Mouse (Mus musculus) pancreas, adult 10 weeks (tissue): Measurements from ENCODE around the gene Gm36245. TPM values are rescaled to one million over a fixed set of nuclear protein-coding genes. Genes with fewer than 3 reads are reported as not detected.

Source experiments
- polyA plus RNA-seq: library from polyadenylated mRNA; stranded (reverse); fragments of 350-450 nt; fragmentation: Illumina TruSeq; extraction: RNeasy Lipid Tissue Mini Kit (QIAGEN cat#74804); gene quantifications from one replicate; pipeline ENCODE4 v1.2.3, GENCODE M21; 2015; ENCODE audit warnings: low read depth, low replicate concordance; ENCODE audit not compliant: insufficient read depth

The Gm36245 gene
- not detected for polyA plus RNA-seq

DNA sequence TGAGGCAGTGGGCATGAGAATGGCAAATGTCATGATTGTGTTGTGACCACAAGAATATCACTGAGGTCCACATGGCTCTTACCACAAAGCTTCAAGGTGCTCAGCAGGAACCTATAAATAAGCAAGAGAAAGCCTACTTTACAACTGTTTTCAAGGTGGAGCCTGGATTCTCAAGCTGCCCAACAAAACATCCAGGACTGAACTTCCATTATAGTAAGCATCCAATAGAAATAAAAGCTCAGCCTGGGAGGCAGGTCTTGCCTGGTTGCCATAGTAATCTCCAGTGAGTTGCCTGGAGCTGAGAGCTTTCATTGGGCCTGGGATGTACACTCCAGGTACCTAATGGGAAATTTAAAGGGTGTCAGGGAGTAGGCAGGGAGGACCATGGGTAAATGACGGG lies at the start of gene Gm36245:
Gm36245 (plus strand) TSS at position 301 of the 400 bp plus-strand sequence.

DNA sequence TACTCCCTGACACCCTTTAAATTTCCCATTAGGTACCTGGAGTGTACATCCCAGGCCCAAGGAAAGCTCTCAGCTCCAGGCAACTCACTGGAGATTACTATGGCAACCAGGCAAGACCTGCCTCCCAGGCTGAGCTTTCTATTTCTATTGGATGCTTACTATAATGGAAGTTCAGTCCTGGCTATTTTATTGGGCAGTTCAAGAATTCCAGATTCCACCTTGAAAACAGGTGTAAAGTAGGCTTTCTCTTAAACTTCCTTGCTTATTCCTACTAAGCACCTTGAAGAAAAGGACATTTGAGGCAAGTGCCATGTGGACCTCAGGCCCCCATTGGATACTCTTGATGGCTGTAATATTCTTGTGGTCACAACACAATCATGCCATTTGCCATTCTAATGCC lies 37.3 kb upstream of the Gm36245 start, which contains the start of gene 1700025B11Rik:
1700025B11Rik (minus strand) TSS at position 101 of the 400 bp plus-strand sequence.

DNA sequence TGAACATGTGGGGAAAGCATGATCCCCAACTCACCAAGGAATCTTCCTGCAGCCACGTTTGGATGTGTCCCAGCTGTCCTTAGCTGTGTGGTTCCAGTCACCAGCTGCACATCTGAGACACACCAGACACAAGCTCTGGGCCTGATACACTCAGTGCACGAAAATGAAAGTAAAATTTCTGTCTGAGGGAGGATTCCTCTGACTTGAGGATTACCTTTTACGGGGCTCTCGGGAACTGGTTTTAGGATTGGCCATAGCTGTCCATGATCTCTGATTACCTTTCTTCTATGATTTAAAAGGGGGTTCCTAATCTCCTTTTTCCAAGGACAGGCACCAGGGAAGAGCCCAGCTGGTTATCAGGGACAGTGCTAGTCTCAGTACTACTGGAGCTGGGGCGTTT lies 3.1 kb upstream of the Gm36245 start, which contains the start of gene Apol10b:
Apol10b (minus strand) TSS at position 165 of the 400 bp plus-strand sequence.

DNA sequence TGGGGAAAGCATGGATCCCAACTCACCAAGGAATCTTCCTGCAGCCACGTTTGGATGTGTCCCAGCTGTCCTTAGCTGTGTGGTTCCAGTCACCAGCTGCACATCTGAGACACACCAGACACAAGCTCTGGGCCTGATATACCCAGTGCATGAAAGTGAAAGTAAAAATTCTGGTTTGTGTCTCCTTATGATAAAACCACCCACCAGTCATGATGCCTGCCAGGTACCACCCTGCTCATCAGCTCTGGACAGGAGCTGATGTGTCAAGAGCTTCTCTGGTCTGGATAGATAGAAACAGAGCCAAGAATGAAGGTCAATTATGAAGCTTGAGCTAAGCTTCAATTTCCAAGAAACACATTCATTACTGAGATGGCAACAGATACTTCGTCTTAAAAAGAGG lies 44.1 kb downstream of the Gm36245 start, which contains the start of gene Apol11b:
Apol11b (minus strand) TSS at position 111 of the 400 bp plus-strand sequence.

Other genes with a start within 250 kb of the Gm36245 start
- 15.8 TPM for gene Apol7a, start 200.1 kb upstream of the Gm36245 start, polyA plus RNA-seq
- 4.4 TPM for gene Apol9a, start 188.1 kb upstream of the Gm36245 start, polyA plus RNA-seq
- gene Apol7b, start 151.8 kb upstream of the Gm36245 start, polyA plus RNA-seq: not detected
- gene Apol10a, start 122.2 kb upstream of the Gm36245 start, polyA plus RNA-seq: not detected
- not detected for gene Apol11a, start 91.0 kb upstream of the Gm36245 start, polyA plus RNA-seq
- not detected for gene Apol7c, start 65.9 kb upstream of the Gm36245 start, polyA plus RNA-seq
- not detected for gene 1700025B11Rik, start 37.4 kb upstream of the Gm36245 start, polyA plus RNA-seq
- 1.7 TPM for gene Apol10b, start 3.1 kb upstream of the Gm36245 start, polyA plus RNA-seq
- gene Apol11b, start 44.0 kb downstream of the Gm36245 start, polyA plus RNA-seq: not detected
- not detected for gene Apol7e, start 99.6 kb downstream of the Gm36245 start, polyA plus RNA-seq
- 2.9 TPM for gene Apol9b, start 129.8 kb downstream of the Gm36245 start, polyA plus RNA-seq
- not detected for gene Apol8, start 157.7 kb downstream of the Gm36245 start, polyA plus RNA-seq
- 24.4 TPM for gene Myh9, start 242.9 kb downstream of the Gm36245 start, polyA plus RNA-seq